Mouse (Mus musculus) C2C12 (cell line): Measurements from ENCODE around the gene Gm11985. TPM values are rescaled to one million over a fixed set of nuclear protein-coding genes. Genes with fewer than 3 reads are reported as not detected.

Experiments used
- H3K27me3 ChIP-seq: one replicate; pipeline ENCODE4 v1.6.1; 2011; ENCODE audit not compliant: control insufficient read depth, insufficient read depth, insufficient read length
- H3K36me3 ChIP-seq: one replicate; pipeline ENCODE4 v1.6.1; 2011; ENCODE audit not compliant: control insufficient read depth, insufficient read depth
- H3K4me3 ChIP-seq: one replicate; pipeline ENCODE4 v1.5.1; 2011; ENCODE audit warnings: mild to moderate bottlenecking, control low read depth; ENCODE audit not compliant: poor library complexity, insufficient read depth, severe bottlenecking
- H3K79me2 ChIP-seq: one replicate; pipeline ENCODE4 v1.6.1; 2011; ENCODE audit not compliant: control insufficient read depth, insufficient read depth
- H3K79me3 ChIP-seq: one replicate; pipeline ENCODE4 v1.6.1; 2011; ENCODE audit warnings: low read depth, control low read depth
- H3ac ChIP-seq: one replicate; pipeline ENCODE3; 2011; ENCODE audit warnings: low read depth; ENCODE audit not compliant: control insufficient read depth, insufficient read length
- CEBPB ChIP-seq: IDR thresholded peaks from one replicate; pipeline ENCODE4 v1.6.1; 2011; ENCODE audit warnings: low read depth, mild to moderate bottlenecking, control low read depth, moderate library complexity
- CTCF ChIP-seq: IDR thresholded peaks from one replicate; pipeline ENCODE4 v1.5.1; 2011; ENCODE audit not compliant: control insufficient read depth, insufficient read depth, insufficient read length
- FOSL1 ChIP-seq: IDR thresholded peaks from one replicate; pipeline ENCODE4 v1.8.0; 2011; ENCODE audit warnings: mild to moderate bottlenecking, low read length; ENCODE audit not compliant: poor library complexity, insufficient read depth, severe bottlenecking
- MAX ChIP-seq: IDR thresholded peaks from one replicate; pipeline ENCODE4 v1.6.1; 2011; ENCODE audit warnings: mild to moderate bottlenecking, control low read depth
- MYOD1 ChIP-seq: IDR thresholded peaks from one replicate; pipeline ENCODE4 v1.6.1; 2011; ENCODE audit warnings: low read depth; ENCODE audit not compliant: control insufficient read depth, insufficient read length
- MYOG ChIP-seq: IDR thresholded peaks from one replicate; pipeline ENCODE4 v1.6.1; 2011; ENCODE audit not compliant: control insufficient read depth, insufficient read length; ENCODE audit errors: extremely low read depth
- USF1 ChIP-seq: IDR thresholded peaks from one replicate; pipeline ENCODE4 v1.6.1; 2011; ENCODE audit warnings: low read depth, mild to moderate bottlenecking, control low read depth, moderate library complexity
- polyA plus RNA-seq: library from polyadenylated mRNA; unstranded; fragments of >200 nt; fragmentation: generic; extraction: Trizol; gene quantifications from one replicate; pipeline ENCODE4 v1.2.1, GENCODE M21; 2012; ENCODE audit warnings: missing spikeins

The Gm11985 gene
- polyA plus RNA-seq, 1 experiment, result not detected

DNA sequence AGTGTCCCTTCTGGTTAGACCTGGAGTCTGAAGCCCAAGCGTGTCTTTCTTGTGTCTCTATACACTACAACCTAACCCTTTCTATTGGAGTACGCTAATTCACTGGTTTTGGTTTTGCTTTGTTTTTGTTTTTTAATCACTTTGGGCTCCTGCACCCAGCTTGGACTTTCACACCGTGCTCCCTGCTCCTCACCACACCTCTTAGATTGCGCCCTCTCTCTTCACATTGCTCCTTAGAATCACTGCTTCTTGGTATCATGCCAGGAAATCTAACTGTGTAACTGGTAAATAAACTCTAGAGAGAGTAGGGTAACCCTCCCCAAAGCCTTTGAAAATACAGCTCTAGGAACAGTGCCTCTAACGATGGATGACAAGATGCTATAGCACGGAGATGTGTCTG is 30.2 kb downstream of the Gm11985 start:
- H3K79me3 ChIP-seq, result no peaks in the 10 kb centered on the region
- TF ChIP-seq MYOG, result no peak
- no peak for TF ChIP-seq USF1
- TF ChIP-seq CTCF, result no peak
- TF ChIP-seq FOSL1, result no peak
- no peak for TF ChIP-seq CEBPB
- no peak for TF ChIP-seq MYOD1
- TF ChIP-seq MAX, result no peak
- H3ac ChIP-seq, result no peak overlapping the region
- no peaks in the 10 kb centered on the region for H3K27me3 ChIP-seq
- no peaks in the 10 kb centered on the region for H3K36me3 ChIP-seq
- no peaks in the 10 kb centered on the region for H3K79me2 ChIP-seq
- H3K4me3 ChIP-seq, result no peak overlapping the region

DNA sequence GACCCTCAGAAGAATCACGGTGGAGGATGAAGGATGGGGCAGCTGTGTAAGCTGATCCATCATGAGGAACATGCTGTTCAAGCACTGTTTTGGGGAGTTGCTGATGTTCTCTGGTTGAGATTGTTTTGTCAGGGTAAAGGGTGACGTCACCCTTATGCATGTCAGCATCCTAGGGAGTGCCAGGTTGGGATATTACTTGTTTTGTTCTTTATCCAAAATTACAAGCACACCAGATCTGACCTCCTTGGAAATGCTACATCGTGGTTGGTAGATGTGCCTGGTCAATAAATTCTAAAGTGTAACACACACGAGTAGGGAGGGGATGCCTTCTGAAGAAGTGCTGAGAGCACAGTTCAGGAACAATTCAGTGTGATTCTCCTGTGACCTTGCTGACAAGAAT is 31.9 kb downstream of the Gm11985 start:
- no peaks in the 10 kb centered on the region for H3K79me2 ChIP-seq
- no peak overlapping the region for H3K4me3 ChIP-seq
- no peaks in the 10 kb centered on the region for H3K36me3 ChIP-seq
- H3K27me3 ChIP-seq, result no peaks in the 10 kb centered on the region
- H3K79me3 ChIP-seq, result no peaks in the 10 kb centered on the region
- no peak for TF ChIP-seq CEBPB
- TF ChIP-seq FOSL1, result no peak
- TF ChIP-seq CTCF, result no peak
- TF ChIP-seq MYOD1, result no peak
- no peak for TF ChIP-seq MAX
- TF ChIP-seq USF1, result no peak
- TF ChIP-seq MYOG, result no peak
- no peak overlapping the region for H3ac ChIP-seq

GRCm38 (mm10) chr11:7153081-7153480 is 35.3 kb downstream of the Gm11985 start:
- TF ChIP-seq MYOG, result no peak
- TF ChIP-seq MAX, result no peak
- no peak for TF ChIP-seq FOSL1
- TF ChIP-seq CTCF, result no peak
- TF ChIP-seq CEBPB, result no peak
- TF ChIP-seq MYOD1, result no peak
- TF ChIP-seq USF1, result no peak
- no peak overlapping the region for H3K4me3 ChIP-seq
- no peaks in the 10 kb centered on the region for H3K79me2 ChIP-seq
- H3ac ChIP-seq, result no peak overlapping the region
- no peaks in the 10 kb centered on the region for H3K36me3 ChIP-seq
- H3K27me3 ChIP-seq, result no peaks in the 10 kb centered on the region
- no peaks in the 10 kb centered on the region for H3K79me3 ChIP-seq

DNA sequence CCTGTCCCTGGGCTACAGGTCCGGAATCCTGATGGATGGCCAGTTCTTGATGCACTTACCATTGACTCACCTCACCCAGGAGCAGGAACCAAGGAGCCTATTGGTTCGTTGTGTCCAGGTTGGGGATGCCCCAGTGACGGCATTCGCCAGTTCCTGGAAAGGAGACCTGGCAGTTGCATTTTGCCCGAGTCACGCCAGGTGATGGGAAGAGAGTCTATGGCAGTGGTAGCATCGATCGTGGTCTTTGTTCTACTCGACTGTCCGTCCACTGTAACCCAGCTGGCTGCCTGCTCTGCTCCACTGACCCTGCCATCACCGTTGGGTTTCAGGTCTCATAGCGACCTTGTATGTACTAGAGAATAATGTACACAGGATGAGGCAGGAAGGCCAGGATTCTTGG is 36.0 kb downstream of the Gm11985 start:
- Histone ChIP-seq H3K27me3 (no peaks in the 10 kb centered on the region), H3ac (no peak overlapping the region), H3K36me3 (no peaks in the 10 kb centered on the region), H3K79me3 (no peaks in the 10 kb centered on the region), H3K79me2 (no peaks in the 10 kb centered on the region), H3K4me3 (no peak overlapping the region)
- TF ChIP-seq USF1 (no peak), CTCF (no peak), MYOG (no peak), MYOD1 (no peak), FOSL1 (no peak), MAX (no peak), CEBPB (no peak)

DNA sequence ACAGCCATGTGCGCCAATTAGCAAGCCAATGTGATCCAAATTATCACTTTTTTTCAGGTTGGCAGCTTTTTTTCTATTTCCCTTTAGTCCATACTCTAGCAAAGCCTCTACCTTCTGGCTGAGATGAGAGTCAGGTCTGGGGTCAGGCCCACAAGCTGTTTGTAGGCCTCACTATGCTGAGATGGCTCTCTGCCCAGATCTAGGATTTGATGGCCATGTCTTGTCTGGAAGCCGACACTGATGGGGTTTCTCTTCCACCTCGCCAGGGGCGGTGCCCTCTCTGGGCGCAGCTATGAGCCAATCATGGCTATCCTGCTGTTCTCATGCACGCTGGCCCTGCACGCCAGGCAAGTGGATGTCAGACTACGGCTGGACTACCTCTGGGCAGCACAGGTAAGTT is 37.9 kb downstream of the Gm11985 start:
- no peaks in the 10 kb centered on the region for H3K79me2 ChIP-seq
- H3K27me3 ChIP-seq, result no peaks in the 10 kb centered on the region
- no peaks in the 10 kb centered on the region for H3K36me3 ChIP-seq
- no peaks in the 10 kb centered on the region for H3K79me3 ChIP-seq
- H3ac ChIP-seq, result no peak overlapping the region
- no peak overlapping the region for H3K4me3 ChIP-seq
- no peak for TF ChIP-seq MAX
- TF ChIP-seq USF1, result no peak
- no peak for TF ChIP-seq CTCF
- no peak for TF ChIP-seq CEBPB
- no peak for TF ChIP-seq MYOG
- no peak for TF ChIP-seq MYOD1
- TF ChIP-seq FOSL1, result no peak

DNA sequence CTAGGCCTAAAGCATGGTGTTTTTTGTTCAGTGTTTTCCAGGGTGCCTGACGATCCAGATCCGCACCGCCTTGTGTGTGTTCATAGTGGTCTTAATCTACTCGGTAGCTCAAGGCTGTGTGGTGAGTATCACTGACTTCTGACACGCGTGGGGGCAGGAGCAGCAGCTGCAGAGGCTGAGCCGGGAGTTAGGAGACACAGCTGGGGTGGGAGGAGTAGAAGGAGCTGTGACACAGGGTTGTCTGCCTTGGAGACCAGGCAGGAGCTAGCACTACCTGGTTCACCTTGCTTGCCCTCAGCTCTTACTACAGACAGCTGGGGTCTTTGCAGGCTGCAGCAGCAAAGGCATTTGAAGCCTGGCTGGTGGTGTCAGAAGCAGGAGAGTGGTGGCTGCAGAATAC is 38.9 kb downstream of the Gm11985 start:
- Histone ChIP-seq H3K4me3 (no peak overlapping the region), H3K36me3 (no peaks in the 10 kb centered on the region), H3K27me3 (no peaks in the 10 kb centered on the region), H3K79me2 (no peaks in the 10 kb centered on the region), H3K79me3 (no peaks in the 10 kb centered on the region), H3ac (no peak overlapping the region)
- no peak for TF ChIP-seq MAX
- TF ChIP-seq MYOG, result no peak
- TF ChIP-seq CEBPB, result no peak
- TF ChIP-seq MYOD1, result no peak
- no peak for TF ChIP-seq CTCF
- TF ChIP-seq FOSL1, result no peak
- no peak for TF ChIP-seq USF1
